Mouse (Mus musculus): Measurements from ENCODE around the gene Bglap3. TPM values are rescaled to one million over a fixed set of nuclear protein-coding genes. Genes with fewer than 3 reads are reported as not detected.
A peak's percentile ranks its signal among the peaks of the same experiment; 100 is the strongest.
"Not testable (repeated sequence)": the region's sequence is repeated elsewhere in the genome, so short reads cannot be mapped to it uniquely, and the experiment has no call there.

The Bglap3 gene
- 0.22 TPM for polyA plus RNA-seq (2021)

DNA sequence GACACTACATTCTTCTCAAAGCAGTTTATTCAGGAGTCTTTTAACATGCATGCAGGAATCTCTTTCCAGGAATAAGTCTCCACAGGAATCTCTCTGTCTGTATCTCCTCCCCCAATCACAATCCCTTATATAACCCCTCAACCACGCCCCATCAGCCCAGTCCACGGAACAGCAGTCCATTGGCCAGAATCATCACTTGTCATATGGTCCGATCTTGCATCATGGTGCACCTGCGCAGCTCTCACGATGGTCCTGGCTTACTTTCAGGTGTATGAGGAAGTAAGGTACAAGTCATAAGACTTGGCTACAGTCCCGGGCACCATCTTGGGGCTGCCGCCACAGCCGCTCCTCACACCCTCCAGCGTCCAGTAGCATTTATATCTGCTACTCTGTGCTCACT, at the start of gene Bglap3:
Gene Bglap3, minus strand, starts transcription at position 101 of the 400 bp plus-strand sequence.
- POLR2A ChIA-PET; in situ Hi-C loops (cut with MboI; ENCODE audit: low pct_unique_long_range_greater_than_20kb); CTCF ChIA-PET; DNase-seq (ENCODE audit: low read depth, low spot score); H3K27me3 ChIP-seq; ATAC-seq: not testable (repeated sequence)

DNA sequence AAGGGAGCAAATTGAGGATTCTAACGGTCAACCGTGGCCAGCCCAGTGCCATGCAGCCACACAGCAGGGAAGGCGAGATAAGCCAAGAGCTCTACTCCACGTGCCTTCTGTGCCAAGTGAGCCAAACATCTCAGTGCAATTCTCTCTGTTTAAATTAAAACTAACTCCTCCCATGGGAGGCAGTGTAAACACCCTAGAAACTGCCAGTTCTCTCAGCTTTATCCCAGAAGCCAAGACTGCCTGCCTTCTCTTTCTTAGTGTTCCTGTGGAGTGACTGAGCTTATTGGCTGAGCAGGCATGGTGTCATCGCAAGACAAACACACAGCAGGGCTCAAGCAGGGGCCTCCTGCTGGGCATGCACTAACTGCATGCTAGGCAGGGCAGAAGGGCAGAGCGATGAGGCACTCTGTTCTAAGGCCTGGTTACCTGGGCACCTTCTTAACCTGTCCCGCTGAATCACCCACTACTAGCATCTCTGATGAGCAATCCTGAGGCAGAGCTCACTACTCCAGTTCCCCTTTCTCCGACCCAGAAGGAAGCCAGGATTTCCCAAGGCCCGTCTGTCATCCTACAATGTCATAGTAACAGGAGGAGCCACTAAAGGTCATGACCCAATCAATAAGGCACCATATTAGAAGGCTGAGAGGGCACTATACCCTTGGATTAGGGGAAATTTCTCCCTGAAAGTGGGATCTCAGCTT, 49.6 kb upstream of the Bglap3 start:
- peak; percentile 70 for DNase-seq (ENCODE audit: low read depth, low spot score)
- no peak for TF ChIP-seq CTCF (IDR thresholded peaks at IDR 0.05)

DNA sequence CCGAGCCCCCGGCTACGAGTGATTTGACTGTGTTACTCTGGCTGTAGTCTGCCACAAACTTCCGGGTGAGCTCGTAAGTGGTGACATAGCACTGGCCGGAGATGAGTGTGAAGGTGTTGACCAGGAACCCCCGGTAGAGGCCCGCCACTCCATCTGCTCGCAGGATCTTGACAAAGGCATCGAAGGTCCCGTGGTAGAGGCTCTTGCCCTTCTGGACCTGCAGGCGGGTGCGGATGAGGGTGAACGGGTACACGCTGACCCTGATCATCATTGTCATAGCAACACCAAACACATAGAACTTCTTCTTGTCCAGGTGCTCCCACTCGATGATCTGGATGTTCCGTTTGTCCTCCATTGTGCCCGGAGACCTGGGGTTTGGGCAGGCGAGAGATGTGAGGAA, 48.2 kb upstream of the Bglap3 start:
- ChIA-PET CTCF (no interaction called here), POLR2A (no interaction called here)
- DNase-seq (ENCODE audit: low read depth, low spot score) (no peak), ATAC-seq (no peak)
- in situ Hi-C loops (cut with MboI; ENCODE audit: low pct_unique_long_range_greater_than_20kb), result no loop called here
- H3K27me3 ChIP-seq, result no peaks in the 10 kb centered on the region
- no peak for TF ChIP-seq CTCF (IDR thresholded peaks at IDR 0.05)

More for the DNA sequence above, 49.6 kb upstream of the Bglap3 start:
- CTCF ChIA-PET, result interaction anchor here (0.9 to 4.8 kb wide), 7 partner anchors 10 to 100 kb away, joined by 3 to 35 read pairs (median 5); partner anchors contain the start of gene Pmf1
- in situ Hi-C loops (cut with MboI; ENCODE audit: low pct_unique_long_range_greater_than_20kb), result no loop called here
- H3K27me3 ChIP-seq, result no peaks in the 10 kb centered on the region
- peak; percentile 22 for ATAC-seq
- POLR2A ChIA-PET, result interaction anchor here (1.2 to 1.4 kb wide), 3 partner anchors 12 to 16 kb away, joined by 3 to 4 read pairs (median 3); partner anchors contain the start of gene Pmf1

DNA sequence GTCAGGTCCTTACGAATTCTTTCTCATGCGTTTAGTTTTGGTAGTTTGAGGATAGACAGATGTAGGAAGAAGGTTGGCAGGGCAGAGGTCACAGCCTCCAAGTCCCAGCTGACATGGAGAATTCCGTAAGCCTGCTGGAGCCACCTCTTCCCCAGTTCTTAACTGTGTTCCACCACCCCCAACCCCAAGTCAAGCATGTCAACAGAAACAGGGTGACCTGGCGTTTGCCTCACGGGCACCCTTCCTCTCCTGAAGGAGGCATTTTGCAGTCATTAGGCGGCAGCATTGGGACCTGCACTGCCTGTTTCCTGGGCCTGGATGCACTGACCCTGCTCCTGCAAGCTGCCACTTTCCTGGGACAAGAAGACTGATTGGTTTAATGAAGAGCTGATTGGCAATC, 45.5 kb upstream of the Bglap3 start:
- POLR2A ChIA-PET, result interaction anchor here (0.7 kb wide), 1 partner anchor 11 kb away, joined by 3 read pairs; no protein-coding TSS in a partner anchor
- TF ChIP-seq CTCF (IDR thresholded peaks at IDR 0.05), result no peak
- ATAC-seq, result no peak

DNA sequence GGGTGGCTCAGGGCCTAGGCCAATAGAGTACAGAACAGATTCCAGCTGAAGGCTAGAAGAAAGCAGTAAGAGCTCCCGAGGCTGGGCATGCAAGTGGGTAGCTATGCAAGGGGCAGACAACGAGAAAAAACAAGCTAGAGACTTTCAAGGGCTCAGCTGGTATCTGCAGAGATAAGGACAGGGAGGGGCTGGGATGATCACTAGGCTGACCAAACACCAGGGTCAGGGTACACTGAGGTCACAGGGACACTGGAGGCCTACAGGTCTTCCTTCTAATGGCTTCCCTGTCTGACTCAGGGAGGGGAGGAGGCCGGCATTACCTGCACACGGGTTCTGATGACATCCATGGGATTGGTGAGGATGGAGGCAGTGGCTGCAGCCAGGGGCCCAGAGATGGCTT, 43.1 kb upstream of the Bglap3 start:
- in situ Hi-C loops (cut with MboI; ENCODE audit: low pct_unique_long_range_greater_than_20kb), result no loop called here
- H3K27me3 ChIP-seq, result no peaks in the 10 kb centered on the region
- no peak for ATAC-seq
- no peak for TF ChIP-seq CTCF (IDR thresholded peaks at IDR 0.05)
- ChIA-PET POLR2A (interaction anchor here (0.8 kb wide), 1 partner anchor 8 kb away, joined by 3 read pairs; no protein-coding TSS in a partner anchor), CTCF (interaction anchor here (0.7 to 1.5 kb wide), 3 partner anchors 10 to 50 kb away, joined by 3 to 5 read pairs (median 4); no protein-coding TSS in a partner anchor)
- DNase-seq (ENCODE audit: low read depth, low spot score), result no peak

More for the DNA sequence above, 45.5 kb upstream of the Bglap3 start:
- CTCF ChIA-PET, result interaction anchor here (1.0 to 1.6 kb wide), 2 partner anchors 11 to 28 kb away, joined by 3 to 6 read pairs; no protein-coding TSS in a partner anchor
- H3K27me3 ChIP-seq, result no peaks in the 10 kb centered on the region
- in situ Hi-C loops (cut with MboI; ENCODE audit: low pct_unique_long_range_greater_than_20kb), result no loop called here
- no peak for DNase-seq (ENCODE audit: low read depth, low spot score)

DNA sequence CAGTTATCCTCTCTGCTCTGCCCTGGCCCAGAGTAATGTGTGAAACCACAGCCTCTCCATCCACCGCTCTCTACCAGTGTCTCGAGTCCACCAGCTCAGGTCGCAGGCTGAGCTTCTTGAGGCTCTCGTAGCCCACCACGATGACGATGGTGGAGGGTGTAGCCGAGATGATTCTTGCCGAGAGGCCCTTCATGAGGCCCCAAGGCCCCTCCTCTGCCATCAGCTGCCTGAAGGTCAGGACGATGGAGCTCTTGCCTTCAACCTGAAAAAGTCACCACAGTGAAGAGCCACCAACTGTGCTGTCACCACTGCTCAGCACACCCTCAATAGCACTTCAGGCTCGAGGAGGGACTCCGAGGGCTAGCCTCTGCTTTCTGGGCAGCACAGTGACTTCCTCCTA, 40.1 kb upstream of the Bglap3 start:
- in situ Hi-C loops (cut with MboI; ENCODE audit: low pct_unique_long_range_greater_than_20kb), result no loop called here
- ATAC-seq, result no peak

DNA sequence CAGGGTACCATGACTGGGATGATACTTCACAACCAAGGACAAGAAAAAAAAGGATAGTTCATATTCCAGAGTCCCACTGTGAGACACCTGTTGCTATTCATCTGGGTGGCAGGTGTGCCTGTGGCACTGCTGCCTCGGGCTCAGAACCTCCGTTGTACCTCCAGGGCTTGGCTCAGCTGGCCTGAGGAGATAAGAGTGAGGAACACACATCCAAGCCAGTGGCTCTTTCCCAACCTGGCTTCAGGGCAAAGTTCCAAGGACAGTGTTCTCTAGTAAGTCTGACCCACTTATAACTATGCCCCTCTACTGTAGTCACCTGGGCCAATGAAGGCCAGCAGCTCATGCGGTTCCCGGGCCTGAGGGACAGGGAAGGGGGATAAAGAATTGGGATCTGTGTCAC, 39.1 kb upstream of the Bglap3 start:
- in situ Hi-C loops (cut with MboI; ENCODE audit: low pct_unique_long_range_greater_than_20kb), result no loop called here
- DNase-seq (ENCODE audit: low read depth, low spot score) (no peak), ATAC-seq (no peak)
- POLR2A ChIA-PET, result interaction anchor here (0.6 kb wide), 1 partner anchor 47 kb away, joined by 3 read pairs; no protein-coding TSS in a partner anchor
- no peaks in the 10 kb centered on the region for H3K27me3 ChIP-seq
- no peak for TF ChIP-seq CTCF (IDR thresholded peaks at IDR 0.05)
- CTCF ChIA-PET, result interaction anchor here (0.8 to 1.7 kb wide), 3 partner anchors 10 to 72 kb away, joined by 3 to 8 read pairs (median 4); no protein-coding TSS in a partner anchor

More for the DNA sequence above, 40.1 kb upstream of the Bglap3 start:
- POLR2A ChIA-PET, result interaction anchor here (0.7 kb wide), 1 partner anchor 67 kb away, joined by 3 read pairs; no protein-coding TSS in a partner anchor
- CTCF ChIA-PET, result interaction anchor here (0.7 to 1.7 kb wide), 3 partner anchors 9 to 75 kb away, joined by 3 to 8 read pairs (median 3); no protein-coding TSS in a partner anchor
- H3K27me3 ChIP-seq, result no peaks in the 10 kb centered on the region
- no peak for TF ChIP-seq CTCF (IDR thresholded peaks at IDR 0.05)
- no peak for DNase-seq (ENCODE audit: low read depth, low spot score)

DNA sequence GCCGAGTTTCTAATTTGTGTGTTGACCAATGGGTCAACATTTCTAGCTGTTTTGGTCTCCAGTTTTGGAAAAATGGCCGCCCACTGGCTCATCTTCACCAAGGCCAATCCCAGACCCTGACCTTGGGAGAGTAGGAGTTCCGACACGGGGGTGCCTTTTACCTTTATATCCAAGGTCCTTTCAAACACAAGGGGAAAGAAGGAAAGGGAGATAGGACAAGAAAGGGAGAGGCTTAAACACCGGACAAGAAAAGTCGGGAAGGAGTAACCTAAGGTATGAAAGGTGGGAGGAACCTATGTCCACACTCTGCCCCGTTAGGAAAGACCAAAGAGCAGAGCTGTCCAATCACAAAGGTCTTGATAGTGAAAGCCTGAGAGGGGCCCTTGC, 38.1 kb upstream of the Bglap3 start:
- ChIA-PET POLR2A (interaction anchor here (0.9 to 5.1 kb wide), 8 partner anchors 11 to 78 kb away, joined by 3 to 30 read pairs (median 4); partner anchors contain the start of gene Slc25a44), CTCF (interaction anchor here (0.9 to 10.5 kb wide), 7 partner anchors 9 to 111 kb away, joined by 3 to 295 read pairs (median 3); partner anchors contain the start of gene Sema4a)
- TF ChIP-seq CTCF (IDR thresholded peaks at IDR 0.05), result no peak
- ATAC-seq (no peak), DNase-seq (ENCODE audit: low read depth, low spot score) (no peak)
- H3K27me3 ChIP-seq, result no peaks in the 10 kb centered on the region
- in situ Hi-C loops (cut with MboI; ENCODE audit: low pct_unique_long_range_greater_than_20kb), result no loop called here

DNA sequence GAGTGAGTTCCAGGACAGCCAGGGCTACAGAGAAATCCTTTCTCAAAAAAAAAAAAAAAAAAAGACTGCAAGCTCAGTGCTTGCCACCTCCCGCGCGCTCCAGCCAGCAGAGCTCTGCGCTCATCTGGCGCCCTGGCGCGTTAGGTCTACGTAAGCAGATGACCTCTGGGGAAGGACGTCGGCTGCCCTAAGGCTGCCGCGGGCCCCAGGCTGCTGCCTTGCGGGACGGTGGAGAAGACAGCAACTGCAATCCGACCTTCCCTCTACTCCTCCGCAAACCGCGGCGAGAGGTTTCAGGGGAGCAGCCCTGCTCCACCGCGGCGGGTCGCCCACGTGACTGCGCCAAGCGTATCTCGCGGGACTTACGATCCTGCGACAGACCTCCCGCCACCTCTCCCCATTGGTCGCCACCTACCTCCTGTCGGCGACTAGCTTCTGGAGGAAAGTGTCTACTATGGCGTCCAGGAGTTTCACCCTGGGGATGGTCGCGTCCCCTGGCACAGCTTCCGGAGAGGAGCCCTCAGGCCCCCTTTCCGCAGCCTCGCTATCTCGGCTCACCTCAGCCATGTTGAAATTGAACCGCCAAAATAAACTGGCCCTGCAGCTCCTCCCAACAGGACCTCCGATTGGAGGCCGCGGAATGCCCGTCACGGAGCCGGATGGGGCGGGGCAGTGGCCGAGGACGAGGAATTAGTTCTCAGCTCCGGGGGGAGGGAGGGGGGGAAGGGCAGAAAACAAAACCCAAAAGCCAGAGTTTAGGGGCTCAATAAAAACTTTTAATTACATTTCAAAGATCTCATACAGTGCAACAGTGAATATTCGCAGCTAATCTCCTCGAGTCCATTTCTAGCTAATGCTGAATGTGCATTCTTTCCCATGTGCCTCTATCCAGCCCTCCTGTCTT, 37.5 kb upstream of the Bglap3 start, which contains the start of gene Pmf1:
Gene Pmf1, minus strand, starts transcription at position 591 of the 904 bp plus-strand sequence.
- ATAC-seq (peak; percentile 77), DNase-seq (ENCODE audit: low read depth, low spot score) (peak; percentile 89)
- no peak for TF ChIP-seq CTCF (IDR thresholded peaks at IDR 0.05)
- POLR2A ChIA-PET, result interaction anchor here (0.6 to 5.1 kb wide), 14 partner anchors 12 to 135 kb away, joined by 3 to 30 read pairs (median 4); partner anchors contain the start of gene Slc25a44
- in situ Hi-C loops (cut with MboI; ENCODE audit: low pct_unique_long_range_greater_than_20kb), result loop anchor here (5.0 kb wide), 2 partner anchors 62 to 112 kb away; no protein-coding TSS in a partner anchor
- H3K27me3 ChIP-seq, result no peaks in the 10 kb centered on the region
- CTCF ChIA-PET, result interaction anchor here (0.9 to 10.5 kb wide), 8 partner anchors 10 to 111 kb away, joined by 3 to 295 read pairs (median 3); partner anchors contain the start of gene Sema4a

Data from Patski (cell line).